Comparison of ENCODE assay signal across 8 mouse cellular contexts in the genomic region with DNA sequence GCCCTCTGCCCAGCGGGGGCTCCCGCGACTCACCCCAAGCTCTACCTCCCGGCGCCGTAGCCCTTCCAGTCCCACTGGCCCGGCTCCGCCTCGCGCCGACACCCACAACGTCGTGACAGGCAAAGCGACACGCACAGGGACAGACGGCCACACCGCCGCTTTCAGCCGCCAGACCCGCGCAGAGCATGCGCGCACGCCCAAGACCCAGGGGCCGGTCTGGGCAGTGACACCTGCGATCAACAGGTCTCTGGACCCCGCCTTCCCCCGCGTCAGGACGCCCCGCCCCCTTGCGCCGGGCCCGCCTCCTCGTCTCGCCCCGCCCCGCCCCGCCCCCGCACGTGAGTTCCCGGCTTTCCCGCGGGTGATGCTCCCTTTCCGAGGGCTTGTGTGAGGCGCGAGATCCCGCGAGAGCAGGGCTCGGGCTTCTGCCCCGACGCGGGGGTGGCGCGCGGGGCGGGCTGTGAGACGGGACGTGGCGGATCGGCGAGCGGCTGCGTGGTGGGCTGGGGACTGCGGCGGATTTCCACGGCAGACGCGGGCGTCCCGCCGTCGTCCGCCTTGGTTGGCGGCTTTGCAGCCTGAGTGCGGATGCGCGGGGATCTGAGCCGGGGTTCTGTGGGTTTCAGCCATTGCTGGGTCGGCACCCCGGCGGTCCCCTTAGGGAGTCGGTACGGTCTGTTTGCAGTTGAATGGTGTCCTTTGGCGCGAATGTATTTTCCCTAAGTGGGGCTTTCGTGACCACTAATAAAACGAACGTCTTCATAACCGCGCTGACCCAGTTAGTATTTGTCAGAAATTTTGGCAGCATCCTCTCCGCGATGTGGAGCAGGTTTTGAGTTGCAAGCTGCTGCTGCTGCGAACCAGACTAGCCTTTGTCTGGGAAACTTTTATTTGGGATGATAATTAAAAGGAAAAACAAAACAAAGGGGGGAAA. TPM values are rescaled to one million over a fixed set of nuclear protein-coding genes. Genes with fewer than 3 reads are reported as not detected.
DNase-seq lines count a peak whose midpoint lies in the region; ATAC-seq and TF ChIP-seq lines count a peak whose summit lies in the region.

A gene (minus strand): TSS at position 262 of the 934 bp plus-strand sequence.

- H3K4me2 ChIP-seq in forebrain, embryonic 11.5 days (ENCODE audit: low read depth, low read length, severe bottlenecking) = peak within 1 kb of the TSS; percentile 67
- peak within 1 kb of the TSS; percentile 80 for H3K4me2 ChIP-seq in heart, embryonic 15.5 days
- H3K4me2 ChIP-seq in liver, embryonic 13.5 days = peak within 1 kb of the TSS; percentile 97
- peak within 1 kb of the TSS; percentile 71 for H3K4me2 ChIP-seq in stomach, embryonic 14.5 days (replicated peaks; ENCODE audit: low read depth, low read length)

- H3K9ac ChIP-seq in forebrain, embryonic 11.5 days (ENCODE audit: low read length) = peak within 1 kb of the TSS; percentile 93
- peak within 1 kb of the TSS; percentile 89 for H3K9ac ChIP-seq in heart, embryonic 15.5 days
- H3K9ac ChIP-seq in liver, embryonic 13.5 days = peak within 1 kb of the TSS; percentile 84
- peak within 1 kb of the TSS; percentile 83 for H3K9ac ChIP-seq in stomach, embryonic 14.5 days (replicated peaks; ENCODE audit: low read depth, low read length)

- H3K27me3 ChIP-seq in E14TG2a.4 (ENCODE audit: insufficient read depth, low read length) = no peaks in the 10 kb centered on the region
- no peaks in the 10 kb centered on the region for H3K27me3 ChIP-seq in forebrain, embryonic 11.5 days (ENCODE audit: control insufficient read depth, insufficient read depth, low read length)
- no peaks in the 10 kb centered on the region for H3K27me3 ChIP-seq in heart, embryonic 15.5 days
- no peaks in the 10 kb centered on the region for H3K27me3 ChIP-seq in liver, embryonic 13.5 days
- no peaks in the 10 kb centered on the region for H3K27me3 ChIP-seq in stomach, embryonic 14.5 days (ENCODE audit: control insufficient read depth, insufficient read depth, low read length)

- H3K4me3 ChIP-seq in E14TG2a.4 (replicated peaks; ENCODE audit: low read length) = peak within 1 kb of the TSS; percentile 97
- H3K4me3 ChIP-seq in forebrain, embryonic 11.5 days (ENCODE audit: low read depth, low read length) = peak within 1 kb of the TSS; percentile 76
- peak within 1 kb of the TSS; percentile 88 for H3K4me3 ChIP-seq in heart, embryonic 15.5 days
- peak within 1 kb of the TSS; percentile 79 for H3K4me3 ChIP-seq in liver, embryonic 13.5 days (replicated peaks)
- H3K4me3 ChIP-seq in stomach, embryonic 14.5 days (ENCODE audit: low read depth, low read length) = peak within 1 kb of the TSS; percentile 82

- H3K36me3 ChIP-seq in E14TG2a.4 (ENCODE audit: insufficient read depth, low read length) = no peaks in the 10 kb centered on the region
- H3K36me3 ChIP-seq in forebrain, embryonic 11.5 days (ENCODE audit: control insufficient read depth, insufficient read depth, low read length) = no peaks in the 10 kb centered on the region
- no peaks in the 10 kb centered on the region for H3K36me3 ChIP-seq in heart, embryonic 15.5 days
- H3K36me3 ChIP-seq in liver, embryonic 13.5 days = no peaks in the 10 kb centered on the region
- H3K36me3 ChIP-seq in stomach, embryonic 14.5 days (ENCODE audit: control insufficient read depth, insufficient read depth, low read length) = no peaks in the 10 kb centered on the region

- no peaks in the 10 kb centered on the region for H3K9me3 ChIP-seq in E14TG2a.4 (ENCODE audit: low read length)
- no peaks in the 10 kb centered on the region for H3K9me3 ChIP-seq in forebrain, embryonic 11.5 days (ENCODE audit: control insufficient read depth, low read length)
- H3K9me3 ChIP-seq in heart, embryonic 15.5 days (replicated peaks) = no peaks in the 10 kb centered on the region
- H3K9me3 ChIP-seq in liver, embryonic 13.5 days (replicated peaks) = no peaks in the 10 kb centered on the region
- H3K9me3 ChIP-seq in stomach, embryonic 14.5 days (ENCODE audit: control insufficient read depth, low read depth, low read length) = no peaks in the 10 kb centered on the region

- TF ChIP-seq CTCF in E14TG2a.4 (conservative IDR thresholded peaks at IDR 0.05; ENCODE audit: low read length) = no peak

- ATAC-seq in forebrain, embryonic 11.5 days (replicated peaks; ENCODE audit: low FRiP score) = peak; percentile 98
- peak; percentile 98 for ATAC-seq in heart, embryonic 15.5 days (replicated peaks; ENCODE audit: insufficient number of reproducible peaks, insufficient read depth, low FRiP score, low read depth)
- peak; percentile 99 for ATAC-seq in liver, embryonic 13.5 days (ENCODE audit: low read depth)
- peak; percentile 98 for ATAC-seq in stomach, embryonic 14.5 days (ENCODE audit: insufficient number of reproducible peaks, insufficient read depth, low FRiP score, low read depth)

- peak; percentile 83 for DNase-seq in c-Kit-positive CD71-positive TER-119-negative erythroid progenitor cells, embryonic 14.5 days (ENCODE audit: low read depth)
- peak; percentile 99 for DNase-seq in forebrain, embryonic 11.5 days (ENCODE audit: low spot score)
- peak; percentile 93 to 97 for DNase-seq in kidney, postnatal 25 days
- DNase-seq in liver, embryonic 13.5 days = peak; percentile 86
- peak; percentile 74 to 85 for DNase-seq in natural killer cell, adult 2 months (ENCODE audit: low spot score in 2 of 2)

- H3K27ac ChIP-seq in forebrain, embryonic 11.5 days (ENCODE audit: low read depth, low read length) = peak within 1 kb of the TSS; percentile 86
- peak within 1 kb of the TSS; percentile 97 for H3K27ac ChIP-seq in heart, embryonic 15.5 days
- peak within 1 kb of the TSS; percentile 92 for H3K27ac ChIP-seq in liver, embryonic 13.5 days
- peak within 1 kb of the TSS; percentile 96 for H3K27ac ChIP-seq in stomach, embryonic 14.5 days (ENCODE audit: low read length)

- WGBS in forebrain, embryonic 11.5 days = under 1% methylated on average over 92 of the region's 94 CpGs
- WGBS in heart, embryonic 15.5 days = under 1% methylated on average over 74 of the region's 94 CpGs
- WGBS in liver, embryonic 13.5 days (ENCODE audit: insufficient replicate concordance) = under 1% methylated on average over 90 of the region's 94 CpGs
- WGBS in stomach, embryonic 14.5 days = under 1% methylated on average over 94 of the region's 94 CpGs

- H3K4me1 ChIP-seq in E14TG2a.4 (replicated peaks; ENCODE audit: low read depth, low read length) = peaks cover 26% of the 10 kb centered on the region
- 0 out of 2 replicates have a peak, but pooled peaks cover 3% of the 10 kb centered on the region for H3K4me1 ChIP-seq in forebrain, embryonic 11.5 days (replicated peaks; ENCODE audit: control insufficient read depth, insufficient read depth, low read length)
- H3K4me1 ChIP-seq in heart, embryonic 15.5 days (replicated peaks) = peaks cover 29% of the 10 kb centered on the region
- peaks cover 26% of the 10 kb centered on the region for H3K4me1 ChIP-seq in liver, embryonic 13.5 days (replicated peaks)
- H3K4me1 ChIP-seq in stomach, embryonic 14.5 days (ENCODE audit: control insufficient read depth, insufficient read depth, low read length) = peaks cover 10% of the 10 kb centered on the region; the same call in 1 of the 2 replicates

RNA-seq across cellular contexts. Expression of the gene that starts here (rescaled TPM):
- polyA plus RNA-seq in forebrain, embryonic 11.5 days (2014; fragmentation: Nextera tagmentation; extraction: Ambion mirVana) = 4.8 and 6.0 TPM in 2 replicates
- polyA plus RNA-seq in heart, embryonic 15.5 days (2015; fragmentation: Nextera tagmentation; extraction: Ambion mirVana) = 6.3 and 7.2 TPM in 2 replicates
- polyA plus RNA-seq in liver, embryonic 13.5 days (2015; fragmentation: Nextera tagmentation; extraction: Ambion mirVana) = 1.7 and 2.2 TPM in 2 replicates
- polyA plus RNA-seq in stomach, embryonic 14.5 days (2014; fragmentation: Nextera tagmentation; extraction: Ambion mirVana) = 23.7 and 24.3 TPM in 2 replicates

Comparison
In these comparisons a context has a peak if more than half of its experiments do, and no peak if none do; other contexts are left out.
1. Peak in every context shown above with its lines: DNase-seq, ATAC-seq, H3K4me3 ChIP-seq and H3K27ac ChIP-seq.